Mouse (Mus musculus) embryonic facial prominence, embryonic 14.5 days (tissue): Measurements from ENCODE around the gene Epop. TPM values are rescaled to one million over a fixed set of nuclear protein-coding genes. Genes with fewer than 3 reads are reported as not detected.
"Not testable (repeated sequence)": the region's sequence is repeated elsewhere in the genome, so short reads cannot be mapped to it uniquely, and the experiment has no call there.

Source experiments
- ATAC-seq: fragments of 200-750 bp; cut with Nextera tagmentation; 2 replicates; pipeline ENCODE4 v1.8.0; 2017; ENCODE audit warnings: low read depth, moderate number of reproducible peaks, moderate TSS enrichment
- DNase-seq: peaks from one replicate; pipeline ENCODE4 v3.0.0-alpha.2; 2015; ENCODE audit warnings: low spot score
- H3K27ac ChIP-seq: fragments of 300-500 bp; sonication (generic); replicated peaks from 2 replicates; pipeline ENCODE4 v1.5.1; 2014; ENCODE audit warnings: low read depth, mild to moderate bottlenecking, low read length, moderate library complexity
- H3K27me3 ChIP-seq: fragments of 300-500 bp; sonication (generic); replicated peaks from 2 replicates; pipeline ENCODE4 v1.6.1; 2014; ENCODE audit warnings: low read length; ENCODE audit not compliant: control insufficient read depth, insufficient read depth
- H3K36me3 ChIP-seq: fragments of 300-500 bp; sonication (generic); 2 replicates; pipeline ENCODE4 v1.6.1; 2014; ENCODE audit warnings: low read length, mixed read lengths; ENCODE audit not compliant: control insufficient read depth, insufficient read depth
- H3K4me1 ChIP-seq: fragments of 300-500 bp; sonication (generic); 2 replicates; pipeline ENCODE4 v1.6.1; 2014; ENCODE audit warnings: antibody characterized with exemption, low read length; ENCODE audit not compliant: control insufficient read depth, insufficient read depth
- H3K4me2 ChIP-seq: fragments of 300-500 bp; sonication (generic); 2 replicates; pipeline ENCODE4 v1.6.1; 2014; ENCODE audit warnings: low read depth, mild to moderate bottlenecking, low read length, moderate library complexity, mixed read lengths
- H3K4me3 ChIP-seq: fragments of 300-500 bp; sonication (generic); 2 replicates; pipeline ENCODE4 v1.5.1; 2014; ENCODE audit warnings: low read depth, mild to moderate bottlenecking, low read length
- H3K9ac ChIP-seq: fragments of 300-500 bp; sonication (generic); 2 replicates; pipeline ENCODE4 v1.6.1; 2014; ENCODE audit warnings: low read depth, mild to moderate bottlenecking, low read length, moderate library complexity, mixed read lengths
- H3K9me3 ChIP-seq: fragments of 300-500 bp; sonication (generic); 2 replicates; pipeline ENCODE4 v1.6.1; 2016; ENCODE audit warnings: low read length; ENCODE audit not compliant: control insufficient read depth
- WGBS: fragments of 180-500 bp; shearing (Covaris S2); extraction: QIAGEN DNeasy Blood & Tissue Kit; methylation state at CpG from one replicate; pipeline ENCODE4 v1.1.7; 2014; 5-methylcytosine and 5-hydroxymethylcytosine counted together
- polyA plus RNA-seq: library from polyadenylated mRNA; unstranded; fragments of >200 nt; fragmentation: Nextera tagmentation; extraction: Ambion mirVana; gene quantifications from 2 replicates; pipeline ENCODE4 v1.2.1, GENCODE M21; 2014

Gene Epop
- polyA plus RNA-seq, 1 experiment from 2014 or later, result 2.4 TPM

DNA sequence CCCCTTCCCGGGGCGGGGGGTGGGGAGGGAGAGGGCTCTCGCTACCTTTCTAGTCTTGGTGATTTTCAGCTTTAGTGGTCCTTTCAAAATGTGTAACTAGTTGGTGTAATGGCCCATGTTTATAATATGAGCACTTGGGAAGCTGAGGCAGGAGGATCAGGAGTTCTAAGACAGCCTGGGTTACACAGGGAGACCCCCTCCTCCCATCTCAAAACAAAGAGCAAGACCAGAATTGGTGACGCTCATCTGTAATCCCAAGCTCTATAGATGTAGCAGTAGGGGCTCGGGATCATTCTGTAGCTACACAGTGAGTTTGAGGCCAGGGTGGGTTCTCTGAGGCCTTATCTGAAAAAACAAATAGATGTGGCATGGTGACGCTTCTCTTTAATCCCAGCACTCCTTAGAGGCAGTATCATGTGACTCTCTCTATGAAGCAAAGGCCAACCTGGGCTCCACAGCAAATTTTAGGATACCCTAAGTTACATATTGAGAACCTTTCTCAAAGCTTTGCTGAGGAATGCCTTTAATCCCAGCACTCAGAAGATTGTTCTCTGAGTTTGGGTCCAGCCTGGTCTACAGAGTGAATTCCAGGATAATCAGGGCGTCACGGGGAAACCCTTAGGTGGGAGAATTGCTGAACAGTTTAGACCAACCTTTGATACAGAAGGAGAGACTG lies 14.0 kb upstream of the Epop start:
- DNase-seq (no peak), ATAC-seq (no peak)
- Histone ChIP-seq H3K27me3 (no peaks in the 10 kb centered on the region), H3K27ac (no peak overlapping the region), H3K36me3 (no peaks in the 10 kb centered on the region), H3K4me1 (no peaks in the 10 kb centered on the region), H3K4me3 (no peak overlapping the region), H3K9ac (no peak overlapping the region), H3K4me2 (no peak overlapping the region), H3K9me3 (no peaks in the 10 kb centered on the region)
- WGBS, result 78% methylated on average over 8 of the region's 8 CpGs

DNA sequence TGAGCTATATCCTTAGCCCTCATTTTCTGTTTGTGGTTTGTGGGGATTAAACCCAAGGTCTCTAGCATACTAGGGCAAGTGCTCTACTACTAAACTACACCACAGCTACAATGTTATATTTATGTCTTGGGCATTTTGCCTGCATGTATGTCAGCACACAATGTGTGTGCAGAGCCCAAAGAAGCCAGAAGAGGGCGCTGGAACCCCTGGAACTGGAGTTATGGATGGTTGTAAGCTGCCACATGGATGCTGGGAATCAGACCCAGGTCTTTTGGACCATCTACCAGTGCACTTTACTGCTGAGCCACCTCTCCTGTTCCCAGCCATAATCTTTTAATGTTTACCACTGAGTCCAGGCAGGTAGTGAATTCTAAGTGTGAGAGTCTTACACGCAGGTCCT lies 13.2 kb upstream of the Epop start:
- DNase-seq (no peak), ATAC-seq (no peak)
- Histone ChIP-seq H3K9ac (no peak overlapping the region), H3K9me3 (no peaks in the 10 kb centered on the region), H3K4me1 (no peaks in the 10 kb centered on the region), H3K27ac (no peak overlapping the region), H3K4me2 (no peak overlapping the region), H3K36me3 (no peaks in the 10 kb centered on the region), H3K4me3 (no peak overlapping the region), H3K27me3 (no peaks in the 10 kb centered on the region)
- WGBS, result 46% methylated on average over 2 of the region's 2 CpGs

DNA sequence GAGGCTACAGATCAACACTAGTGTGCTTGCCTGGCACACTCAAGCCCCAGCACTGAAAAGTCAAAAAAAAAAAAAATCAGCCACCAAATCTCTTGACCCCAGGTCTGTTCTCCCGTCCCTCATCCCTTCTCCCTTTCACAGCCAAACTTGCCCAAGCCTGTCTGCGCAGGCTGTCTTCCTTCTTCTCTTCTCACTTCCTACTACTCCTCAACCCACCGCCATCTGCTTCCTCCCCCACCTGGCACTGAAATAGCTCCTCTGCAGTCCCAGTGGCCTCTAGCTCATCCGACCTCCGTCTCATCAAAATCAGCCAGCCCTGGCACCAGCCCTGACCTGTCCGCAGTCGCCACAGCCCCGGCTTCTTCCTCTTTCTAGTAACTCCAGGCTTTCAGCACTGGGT lies 12.2 kb upstream of the Epop start:
- H3K9ac ChIP-seq, result no peak overlapping the region
- no peaks in the 10 kb centered on the region for H3K36me3 ChIP-seq
- no peak overlapping the region for H3K4me2 ChIP-seq
- no peak overlapping the region for H3K27ac ChIP-seq
- DNase-seq (no peak), ATAC-seq (no peak)
- H3K9me3 ChIP-seq, result no peaks in the 10 kb centered on the region
- H3K27me3 ChIP-seq, result no peaks in the 10 kb centered on the region
- H3K4me3 ChIP-seq, result no peak overlapping the region
- 50% methylated on average over 8 of the region's 8 CpGs for WGBS
- no peaks in the 10 kb centered on the region for H3K4me1 ChIP-seq

DNA sequence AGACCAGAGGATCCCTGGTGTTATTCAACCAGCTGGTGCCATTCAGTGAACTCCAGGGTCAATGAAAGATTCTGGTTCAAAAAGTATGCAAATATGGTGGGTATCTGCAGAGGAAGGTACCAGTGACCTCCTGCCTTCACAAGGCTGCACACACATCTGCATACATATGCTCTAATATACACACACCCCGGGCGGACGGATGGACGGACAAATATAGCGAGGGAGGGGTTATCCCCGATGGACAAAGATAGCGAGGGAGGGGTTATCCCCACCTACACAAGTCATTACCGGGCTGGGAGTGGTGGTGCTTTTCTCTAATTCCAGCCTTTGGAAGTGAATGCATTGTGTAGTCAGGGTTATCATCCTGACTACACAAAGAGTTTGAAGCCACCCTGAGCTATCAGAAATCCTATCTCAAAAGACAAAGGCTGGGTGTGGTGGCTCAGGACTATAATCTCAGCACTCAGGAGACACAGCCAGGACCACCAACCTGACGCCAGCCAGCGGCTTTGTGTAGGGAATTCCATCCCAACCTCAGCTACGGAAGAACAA lies 6.0 kb upstream of the Epop start:
- ATAC-seq, result no peak

DNA sequence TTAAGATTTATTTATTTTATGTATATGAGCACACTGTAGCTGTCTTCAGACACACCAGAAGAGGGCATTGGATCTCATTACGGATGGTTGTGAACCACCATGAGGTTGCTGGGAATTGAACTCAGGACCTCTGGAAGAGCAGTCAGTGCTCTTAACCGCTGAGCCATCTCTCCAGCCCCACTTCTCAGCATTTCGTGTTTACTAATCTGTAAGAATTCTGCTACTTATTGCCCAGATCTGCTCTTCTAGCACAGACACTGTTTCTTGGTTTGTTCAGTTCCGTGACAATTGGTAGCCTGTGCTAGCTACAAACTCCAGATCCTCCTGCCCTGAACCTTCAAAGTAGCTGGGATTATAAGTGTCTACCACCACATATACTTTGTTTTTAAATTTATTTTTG lies 2.9 kb upstream of the Epop start:
- not testable (repeated sequence) for H3K27ac ChIP-seq, H3K4me3 ChIP-seq, H3K9ac ChIP-seq, DNase-seq, H3K4me1 ChIP-seq, H3K4me2 ChIP-seq, H3K9me3 ChIP-seq, H3K36me3 ChIP-seq, ATAC-seq
- peaks cover 44% of the 10 kb centered on the region for H3K27me3 ChIP-seq
- 84% methylated on average over 4 of the region's 4 CpGs for WGBS

More for the DNA sequence above, 6.0 kb upstream of the Epop start:
- no peak overlapping the region for H3K4me3 ChIP-seq
- 81% methylated on average over 11 of the region's 11 CpGs for WGBS
- no peak overlapping the region for H3K4me2 ChIP-seq
- no peaks in the 10 kb centered on the region for H3K36me3 ChIP-seq
- H3K27ac ChIP-seq, result no peak overlapping the region
- no peaks in the 10 kb centered on the region for H3K4me1 ChIP-seq
- peaks cover 13% of the 10 kb centered on the region for H3K27me3 ChIP-seq
- no peak for DNase-seq
- no peaks in the 10 kb centered on the region for H3K9me3 ChIP-seq
- H3K9ac ChIP-seq, result no peak overlapping the region

DNA sequence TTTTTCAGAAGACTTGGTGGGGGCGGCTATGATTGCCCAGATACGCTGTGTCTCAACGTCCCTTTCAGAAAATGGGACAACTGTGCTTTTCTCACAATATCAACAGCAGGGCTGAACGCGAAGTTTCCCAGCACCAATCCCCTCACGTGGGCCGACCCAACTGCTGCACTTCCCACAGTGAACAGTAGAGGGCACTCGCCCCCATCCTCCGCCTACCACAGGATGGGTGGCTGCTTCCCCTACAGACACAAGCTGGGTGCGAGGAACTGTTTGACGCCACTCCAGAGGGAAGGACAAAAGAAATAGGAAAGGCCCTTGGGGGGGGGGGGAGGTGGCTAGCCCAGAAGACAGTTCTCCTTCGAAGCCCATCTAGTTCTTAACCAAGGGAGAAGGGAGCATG lies 2.4 kb upstream of the Epop start:
- no peak overlapping the region for H3K27ac ChIP-seq
- H3K4me1 ChIP-seq, result peaks cover 7% of the 10 kb centered on the region
- peaks cover 49% of the 10 kb centered on the region for H3K27me3 ChIP-seq
- 3% methylated on average over 12 of the region's 12 CpGs for WGBS
- ATAC-seq, result no peak
- no peak overlapping the region for H3K9ac ChIP-seq
- H3K4me3 ChIP-seq, result no peak overlapping the region
- H3K36me3 ChIP-seq, result no peaks in the 10 kb centered on the region
- no peaks in the 10 kb centered on the region for H3K9me3 ChIP-seq
- DNase-seq, result peak; percentile 56
- no peak overlapping the region for H3K4me2 ChIP-seq

DNA sequence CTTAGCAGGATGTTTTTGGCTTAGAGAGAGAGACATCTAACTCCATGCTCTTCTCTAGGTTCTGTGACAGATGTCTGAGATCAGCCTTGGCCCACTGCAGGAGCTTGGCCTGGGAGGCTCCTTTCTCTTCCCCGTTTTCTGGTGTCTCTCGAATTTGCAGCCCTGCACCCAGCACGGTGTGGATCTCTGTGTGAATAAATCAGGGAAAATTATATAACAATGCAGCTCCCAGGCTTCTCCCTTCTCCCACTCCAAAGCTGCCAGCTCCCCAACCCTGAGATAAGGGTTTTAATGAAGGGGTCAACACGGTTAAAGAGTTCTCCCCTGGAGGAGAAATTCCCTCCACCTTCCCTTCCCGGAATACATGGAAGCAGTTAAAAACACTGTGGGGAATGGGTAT lies 2.0 kb upstream of the Epop start:
- no peak for ATAC-seq
- Histone ChIP-seq H3K27ac (no peak overlapping the region), H3K9me3 (no peaks in the 10 kb centered on the region), H3K27me3 (peaks cover 53% of the 10 kb centered on the region), H3K4me2 (no peak overlapping the region), H3K4me1 (peaks cover 9% of the 10 kb centered on the region), H3K36me3 (no peaks in the 10 kb centered on the region), H3K4me3 (no peak overlapping the region), H3K9ac (no peak overlapping the region)
- WGBS, result 14% methylated on average over 5 of the region's 5 CpGs
- no peak for DNase-seq

DNA sequence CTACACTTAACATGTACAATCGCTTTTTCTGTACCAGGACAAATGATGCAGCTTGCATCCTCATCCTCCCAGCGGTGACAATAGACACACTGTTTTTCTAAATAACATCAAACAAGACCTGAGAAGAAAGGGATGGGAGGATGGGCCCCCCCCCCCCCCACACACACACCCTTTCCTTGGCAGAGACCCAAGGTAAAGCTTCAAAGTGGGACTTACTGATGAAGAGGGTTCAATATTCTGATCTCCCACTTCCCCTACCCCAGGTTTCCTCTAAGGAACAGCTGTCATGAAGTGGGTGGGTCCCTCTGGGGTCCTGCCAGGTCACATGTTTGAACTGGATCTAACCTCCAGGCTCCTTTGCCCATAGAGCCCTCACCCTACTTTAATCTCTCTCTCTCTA lies 1.5 kb upstream of the Epop start:
- Histone ChIP-seq H3K36me3 (no peaks in the 10 kb centered on the region), H3K9ac (no peak overlapping the region), H3K9me3 (no peaks in the 10 kb centered on the region), H3K4me2 (no peak overlapping the region), H3K27ac (no peak overlapping the region), H3K4me3 (no peak overlapping the region), H3K27me3 (peaks cover 57% of the 10 kb centered on the region), H3K4me1 (peaks cover 9% of the 10 kb centered on the region)
- WGBS, result 19% methylated on average over 2 of the region's 2 CpGs
- DNase-seq (no peak), ATAC-seq (no peak)
